Mouse (Mus musculus) embryo, embryonic 9.5 days (tissue): ENCODE results near the gene Gtf2f2.

ENCODE experiments used
- DNase-seq: peaks from one replicate; pipeline ENCODE4 v3.0.0-alpha.2; 2017; ENCODE audit errors: extremely low spot score

Gtf2f2 gene

GRCm38 (mm10) chr14:75866706-75867333 is 143.8 kb downstream of the Gtf2f2 start:
- DNase-seq = no peak

GRCm38 (mm10) chr14:75863549-75864409 is 146.9 kb downstream of the Gtf2f2 start:
- DNase-seq = peak; percentile 80

- DNase-seq = no peak
Observed at GRCm38 (mm10) chr14:75862701-75863100, 148.0 kb downstream of the Gtf2f2 start.

- no peak for DNase-seq
Observed at GRCm38 (mm10) chr14:75859619-75860018, 151.0 kb downstream of the Gtf2f2 start.

GRCm38 (mm10) chr14:75858181-75858580 is 152.5 kb downstream of the Gtf2f2 start:
- DNase-seq = no peak

- no peak for DNase-seq
Observed at GRCm38 (mm10) chr14:75855263-75855992, 155.2 kb downstream of the Gtf2f2 start.

- no peak for DNase-seq
Observed at GRCm38 (mm10) chr14:75852016-75852415, 158.6 kb downstream of the Gtf2f2 start.

GRCm38 (mm10) chr14:75850819-75851218 is 159.8 kb downstream of the Gtf2f2 start:
- no peak for DNase-seq

GRCm38 (mm10) chr14:75849842-75850568 is 160.7 kb downstream of the Gtf2f2 start:
- no peak for DNase-seq

GRCm38 (mm10) chr14:75849236-75849635 is 161.4 kb downstream of the Gtf2f2 start:
- no peak for DNase-seq

GRCm38 (mm10) chr14:75848482-75848881 is 162.2 kb downstream of the Gtf2f2 start:
- no peak for DNase-seq

GRCm38 (mm10) chr14:75847669-75848068 is 163.0 kb downstream of the Gtf2f2 start:
- DNase-seq = no peak
